Mouse (Mus musculus) stomach, embryonic 14.5 days (tissue): ENCODE measurements at regions not wholly inside any gene's neighbourhood (a gene's known extent, or its start where the extent isn't known, plus 50 kb on each side); places are given as distances from the start of the nearest gene placed in this dataset.

ENCODE experiments used
- ATAC-seq: fragments of 200-750 bp; cut with Nextera tagmentation; 2 replicates; pipeline ENCODE4 v1.8.0; 2017; ENCODE audit warnings: low read depth, moderate TSS enrichment; ENCODE audit not compliant: insufficient number of reproducible peaks, insufficient read depth, low FRiP score
- H3K27ac ChIP-seq: fragments of 300-500 bp; sonication (generic); 2 replicates; pipeline ENCODE4 v1.5.1; 2014; ENCODE audit warnings: mild to moderate bottlenecking, low read length, moderate library complexity, mixed read lengths
- H3K27me3 ChIP-seq: fragments of 300-500 bp; sonication (generic); 2 replicates; pipeline ENCODE4 v1.6.1; 2014; ENCODE audit warnings: low read length, control low read depth, mixed read lengths; ENCODE audit not compliant: control insufficient read depth, insufficient read depth
- H3K36me3 ChIP-seq: fragments of 300-500 bp; sonication (generic); 2 replicates; pipeline ENCODE4 v1.6.1; 2014; ENCODE audit warnings: mild to moderate bottlenecking, control low read depth, low read length, moderate library complexity, mixed read lengths; ENCODE audit not compliant: control insufficient read depth, insufficient read depth
- H3K4me1 ChIP-seq: fragments of 300-500 bp; sonication (generic); 2 replicates; pipeline ENCODE4 v1.6.1; 2014; ENCODE audit warnings: low read length, control low read depth, mixed read lengths; ENCODE audit not compliant: control insufficient read depth, insufficient read depth
- H3K4me2 ChIP-seq: fragments of 300-500 bp; sonication (generic); replicated peaks from 2 replicates; pipeline ENCODE4 v1.6.1; 2014; ENCODE audit warnings: low read depth, low read length, control low read depth
- H3K4me3 ChIP-seq: fragments of 300-500 bp; sonication (generic); 2 replicates; pipeline ENCODE4 v1.5.1; 2014; ENCODE audit warnings: low read depth, low read length, control low read depth
- H3K9ac ChIP-seq: fragments of 300-500 bp; sonication (generic); replicated peaks from 2 replicates; pipeline ENCODE4 v1.6.1; 2014; ENCODE audit warnings: low read depth, mild to moderate bottlenecking, control low read depth, low read length, moderate library complexity, mixed read lengths
- H3K9me3 ChIP-seq: fragments of 300-500 bp; sonication (generic); 2 replicates; pipeline ENCODE4 v1.6.1; 2016; ENCODE audit warnings: low read depth, low read length, control low read depth; ENCODE audit not compliant: control insufficient read depth
- WGBS: fragments of 180-500 bp; shearing (Covaris S2); extraction: QIAGEN DNeasy Blood & Tissue Kit; methylation state at CpG from one replicate; pipeline ENCODE4 v1.1.7; 2014; 5-methylcytosine and 5-hydroxymethylcytosine counted together

DNA sequence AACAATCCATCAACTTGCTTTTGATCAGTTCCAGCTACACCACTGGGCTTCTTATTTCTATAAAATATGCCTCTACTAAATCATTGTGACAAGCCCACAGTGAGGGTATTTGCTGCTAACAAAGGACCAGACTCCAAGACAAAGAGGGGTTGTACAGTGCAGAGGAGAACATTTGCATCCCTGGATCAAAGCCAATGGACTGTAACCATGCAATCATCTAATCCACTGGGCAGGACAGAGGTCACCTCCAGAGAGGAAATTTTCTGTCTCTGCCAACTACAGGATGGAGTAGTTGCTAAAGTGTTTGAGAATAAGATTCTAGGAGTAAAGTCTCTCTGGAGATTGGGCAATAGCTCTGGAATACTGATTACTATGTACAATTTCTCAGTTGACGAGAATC is 272.9 kb downstream of the Cox7c start:
- Histone ChIP-seq H3K9ac (no peak overlapping the region), H3K27me3 (no peaks in the 10 kb centered on the region), H3K4me3 (no peak overlapping the region), H3K4me2 (no peak overlapping the region), H3K9me3 (no peaks in the 10 kb centered on the region), H3K4me1 (no peaks in the 10 kb centered on the region), H3K36me3 (no peaks in the 10 kb centered on the region), H3K27ac (no peak overlapping the region)
- ATAC-seq = peak; percentile 49; the same call in 1 of the 2 replicates
- 96% methylated on average over 1 of the region's 1 CpGs for WGBS

DNA sequence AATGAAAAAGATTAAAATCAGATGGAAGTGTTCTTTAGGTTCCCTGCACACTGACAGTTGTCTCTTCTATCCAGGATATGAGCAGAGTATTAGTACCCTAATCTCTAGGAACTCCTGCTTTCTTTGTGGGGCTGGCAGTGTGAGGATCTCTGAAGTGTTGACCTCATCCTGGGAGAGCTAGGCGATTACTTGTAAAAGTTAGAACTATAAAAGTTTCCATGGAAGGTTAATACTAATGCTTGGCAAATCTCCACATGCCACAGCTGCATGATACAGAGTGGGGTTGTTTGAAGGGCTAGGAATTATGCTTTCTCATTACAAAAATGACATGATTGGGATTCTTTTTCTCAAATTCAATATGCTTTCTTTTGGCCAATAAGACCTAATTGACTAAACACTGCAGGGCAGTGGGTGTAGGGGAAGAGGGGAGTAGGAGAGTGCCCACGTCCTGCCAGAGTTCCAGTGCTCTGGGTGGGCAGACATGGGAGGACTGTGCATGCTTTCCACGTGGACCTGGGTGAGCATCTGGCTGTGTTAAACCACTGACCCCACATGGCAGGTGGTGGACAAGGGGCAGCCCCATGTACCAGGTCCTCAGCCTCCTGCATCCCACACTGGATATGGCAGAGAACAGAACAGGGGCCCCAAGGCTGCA is 275.6 kb downstream of the Cox7c start:
- Histone ChIP-seq H3K27me3 (no peaks in the 10 kb centered on the region), H3K4me3 (no peak overlapping the region), H3K36me3 (no peaks in the 10 kb centered on the region), H3K9me3 (no peaks in the 10 kb centered on the region), H3K4me2 (no peak overlapping the region), H3K9ac (no peak overlapping the region), H3K27ac (no peak overlapping the region), H3K4me1 (no peaks in the 10 kb centered on the region)
- no peak for ATAC-seq
- 62% methylated on average over 3 of the region's 3 CpGs for WGBS

GRCm38 (mm10) chr13:85770538-85770937 is 276.2 kb downstream of the Cox7c start:
- no peaks in the 10 kb centered on the region for H3K4me1 ChIP-seq
- H3K4me3 ChIP-seq = no peak overlapping the region
- no peaks in the 10 kb centered on the region for H3K9me3 ChIP-seq
- ATAC-seq = no peak
- H3K4me2 ChIP-seq = no peak overlapping the region
- H3K27me3 ChIP-seq = no peaks in the 10 kb centered on the region
- no peak overlapping the region for H3K27ac ChIP-seq
- no peak overlapping the region for H3K9ac ChIP-seq
- no peaks in the 10 kb centered on the region for H3K36me3 ChIP-seq

DNA sequence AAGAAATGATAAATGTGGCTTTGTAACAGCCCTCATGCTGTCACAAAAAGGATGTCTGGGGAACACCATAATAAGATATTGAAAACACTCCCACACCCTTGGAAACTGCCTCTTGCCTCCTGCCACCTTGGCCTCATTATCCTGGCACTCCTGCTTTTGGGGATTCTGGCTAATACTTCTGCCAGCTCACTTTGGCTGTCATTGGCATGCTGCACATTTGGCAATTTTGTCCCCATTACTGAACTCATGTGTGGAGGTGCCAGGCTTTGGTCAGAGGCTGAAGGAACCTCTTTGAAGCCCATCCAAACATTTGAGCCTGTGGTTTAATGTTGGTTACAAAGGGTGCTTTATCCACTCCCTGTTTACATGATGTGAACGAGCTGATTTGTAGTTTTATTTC is 278.2 kb downstream of the Cox7c start:
- H3K27me3 ChIP-seq = no peaks in the 10 kb centered on the region
- no peaks in the 10 kb centered on the region for H3K36me3 ChIP-seq
- no peaks in the 10 kb centered on the region for H3K4me1 ChIP-seq
- no peak overlapping the region for H3K4me2 ChIP-seq
- ATAC-seq = no peak
- 60% methylated on average over 1 of the region's 1 CpGs for WGBS
- H3K9me3 ChIP-seq = no peaks in the 10 kb centered on the region
- no peak overlapping the region for H3K4me3 ChIP-seq
- no peak overlapping the region for H3K9ac ChIP-seq
- H3K27ac ChIP-seq = no peak overlapping the region

GRCm38 (mm10) chr13:85724616-85725015 is 322.1 kb downstream of the Cox7c start:
- H3K27me3 ChIP-seq = no peaks in the 10 kb centered on the region
- no peaks in the 10 kb centered on the region for H3K4me1 ChIP-seq
- no peaks in the 10 kb centered on the region for H3K36me3 ChIP-seq
- no peaks in the 10 kb centered on the region for H3K9me3 ChIP-seq
- no peak overlapping the region for H3K4me3 ChIP-seq
- H3K27ac ChIP-seq = no peak overlapping the region
- H3K9ac ChIP-seq = no peak overlapping the region
- H3K4me2 ChIP-seq = no peak overlapping the region
- WGBS = 90% methylated on average over 3 of the region's 3 CpGs
- no peak for ATAC-seq

DNA sequence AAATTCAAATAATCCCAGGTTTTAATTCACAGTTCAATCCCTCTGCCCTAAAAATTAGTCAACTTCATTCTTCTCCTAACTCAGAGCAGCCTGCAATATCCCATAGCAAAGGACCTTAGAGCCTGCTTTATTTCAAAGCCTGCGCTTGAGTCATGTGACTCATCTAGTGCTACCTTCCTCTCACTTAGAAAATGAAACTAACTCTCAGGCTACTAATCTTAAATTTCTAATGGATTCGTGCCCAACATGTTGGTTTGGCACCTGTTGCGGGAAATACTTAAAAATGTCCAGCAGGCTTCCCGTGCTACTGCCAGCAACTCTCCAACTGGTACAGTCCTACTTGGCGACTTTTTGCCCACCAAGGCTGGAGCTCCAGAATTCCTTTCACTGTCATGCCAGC is 322.6 kb downstream of the Cox7c start:
- ATAC-seq = no peak
- Histone ChIP-seq H3K9me3 (no peaks in the 10 kb centered on the region), H3K36me3 (no peaks in the 10 kb centered on the region), H3K27me3 (no peaks in the 10 kb centered on the region), H3K4me1 (no peaks in the 10 kb centered on the region), H3K9ac (no peak overlapping the region), H3K4me2 (no peak overlapping the region), H3K4me3 (no peak overlapping the region), H3K27ac (no peak overlapping the region)
- 86% methylated on average over 5 of the region's 5 CpGs for WGBS

GRCm38 (mm10) chr13:85720314-85720713 is 326.4 kb downstream of the Cox7c start:
- Histone ChIP-seq H3K36me3 (no peaks in the 10 kb centered on the region), H3K4me3 (no peak overlapping the region), H3K27ac (no peak overlapping the region), H3K9me3 (no peaks in the 10 kb centered on the region), H3K9ac (no peak overlapping the region), H3K4me1 (no peaks in the 10 kb centered on the region), H3K27me3 (no peaks in the 10 kb centered on the region), H3K4me2 (no peak overlapping the region)
- ATAC-seq = no peak
- WGBS = 98% methylated on average over 3 of the region's 3 CpGs

GRCm38 (mm10) chr13:85715883-85716498 is 330.7 kb downstream of the Cox7c start:
- Histone ChIP-seq H3K4me3 (no peak overlapping the region), H3K27ac (no peak overlapping the region), H3K9ac (no peak overlapping the region), H3K4me2 (no peak overlapping the region), H3K36me3 (no peaks in the 10 kb centered on the region), H3K4me1 (no peaks in the 10 kb centered on the region), H3K27me3 (no peaks in the 10 kb centered on the region), H3K9me3 (no peaks in the 10 kb centered on the region)
- no peak for ATAC-seq
- 71% methylated on average over 2 of the region's 2 CpGs for WGBS

- Histone ChIP-seq H3K4me1 (no peaks in the 10 kb centered on the region), H3K9ac (no peak overlapping the region), H3K27ac (no peak overlapping the region), H3K9me3 (no peaks in the 10 kb centered on the region), H3K36me3 (no peaks in the 10 kb centered on the region), H3K27me3 (no peaks in the 10 kb centered on the region), H3K4me3 (no peak overlapping the region), H3K4me2 (no peak overlapping the region)
- no peak for ATAC-seq
- 13% methylated on average over 1 of the region's 1 CpGs for WGBS
Measured at GRCm38 (mm10) chr13:85692374-85692773, 354.3 kb downstream of the Cox7c start.
